Mouse (Mus musculus) spleen, postnatal 36 days (tissue): ENCODE results near the gene Itga8.
A peak's percentile ranks its signal among the peaks of the same experiment; 100 is the strongest.

Experiments used
- DNase-seq, 2 experiments: peaks; one replicate each; pipeline ENCODE4 v3.0.0; 2022; ENCODE audit warnings: low spot score in 2 of 2, mixed read lengths in 1 of 2

The Itga8 gene

GRCm38 (mm10) chr2:12198214-12198613, 103.5 kb downstream of the Itga8 start:
- DNase-seq, result no peak

GRCm38 (mm10) chr2:12197711-12198110, 104.0 kb downstream of the Itga8 start:
- no peak for DNase-seq

GRCm38 (mm10) chr2:12189026-12189425, 112.7 kb downstream of the Itga8 start:
- DNase-seq, result no peak

DNA sequence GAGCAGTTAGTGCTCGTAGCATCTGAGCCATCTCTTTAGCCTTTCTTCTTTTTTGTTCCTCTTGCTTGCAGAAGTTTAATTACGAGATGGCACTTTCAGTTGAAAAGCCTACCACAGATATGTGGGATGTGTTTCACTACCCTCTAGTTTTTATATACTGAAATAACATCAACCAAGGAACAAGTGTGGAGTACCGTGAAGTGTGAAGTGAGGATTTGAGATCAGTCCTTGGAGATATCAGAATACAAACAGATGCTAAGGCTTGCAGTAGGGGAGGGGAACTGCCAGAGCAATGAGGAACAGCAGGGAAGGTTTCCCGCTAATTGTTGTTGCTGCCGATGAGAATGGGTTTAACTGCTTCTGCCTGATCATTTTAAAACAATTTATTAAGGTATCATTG, 114.1 kb downstream of the Itga8 start:
- DNase-seq, result no peak

DNA sequence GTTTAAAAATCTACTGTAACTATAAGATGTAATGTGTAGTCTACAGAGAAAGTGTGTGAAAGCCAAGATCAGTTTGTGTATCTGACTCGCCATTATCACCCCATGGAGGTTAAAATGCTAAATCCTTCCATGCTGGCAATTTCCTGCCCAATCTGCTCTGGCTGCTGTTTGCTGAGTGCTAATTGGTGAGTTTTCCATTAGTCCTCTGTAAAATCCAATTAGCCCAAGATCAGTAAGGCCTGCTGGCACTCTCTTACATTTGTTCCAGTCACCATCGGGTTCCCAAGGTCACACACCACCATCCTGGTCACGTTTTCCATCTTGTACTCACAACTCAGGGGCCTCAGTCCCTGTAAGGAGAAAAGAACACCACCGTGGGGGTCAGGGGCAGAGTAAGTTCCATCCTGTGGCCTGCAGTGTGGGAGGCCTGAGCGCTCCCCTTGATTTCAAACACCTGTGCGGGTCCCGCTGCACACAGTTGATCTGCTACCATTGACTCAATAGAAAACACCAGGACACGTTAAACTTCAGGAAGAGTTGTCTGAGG, 119.2 kb downstream of the Itga8 start:
- DNase-seq, result no peak

- DNase-seq, result no peak
Measured at GRCm38 (mm10) chr2:12180635-12181034, 121.1 kb downstream of the Itga8 start.

DNA sequence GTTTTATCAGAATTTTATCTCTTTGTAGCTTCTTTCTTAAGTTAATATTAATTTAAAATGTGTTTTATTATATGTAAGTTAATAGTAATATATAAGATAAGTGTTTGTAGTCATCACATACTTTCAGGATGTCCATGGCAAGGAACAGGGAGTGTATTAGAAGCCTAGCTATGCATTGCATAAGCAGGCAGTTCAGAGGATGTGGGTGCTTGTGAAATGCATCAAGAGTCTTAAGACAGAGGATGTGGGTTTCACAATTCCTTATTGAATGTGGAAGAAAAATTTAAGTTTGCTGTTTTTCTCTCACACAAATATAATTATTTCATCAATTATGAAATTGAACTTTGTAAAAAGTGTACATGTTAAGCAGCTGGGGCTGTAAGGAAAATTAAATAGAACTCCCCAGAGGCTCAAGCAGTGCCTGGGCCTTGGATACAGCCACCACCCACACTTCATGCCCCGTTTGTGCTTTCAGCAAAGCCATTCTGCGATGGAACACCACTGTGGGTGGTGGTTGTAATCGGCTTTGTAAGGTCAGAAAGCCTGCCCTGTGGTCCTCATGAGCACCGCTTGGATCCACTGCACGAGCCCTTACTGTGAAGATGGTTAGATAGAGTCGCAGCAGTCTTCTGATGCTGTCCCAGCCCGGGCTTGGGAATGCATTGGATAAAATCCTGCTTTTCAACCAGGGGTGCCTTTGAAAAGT, 126.8 kb downstream of the Itga8 start:
- DNase-seq, result peak in 1 of 2 experiments; percentile 9

DNA sequence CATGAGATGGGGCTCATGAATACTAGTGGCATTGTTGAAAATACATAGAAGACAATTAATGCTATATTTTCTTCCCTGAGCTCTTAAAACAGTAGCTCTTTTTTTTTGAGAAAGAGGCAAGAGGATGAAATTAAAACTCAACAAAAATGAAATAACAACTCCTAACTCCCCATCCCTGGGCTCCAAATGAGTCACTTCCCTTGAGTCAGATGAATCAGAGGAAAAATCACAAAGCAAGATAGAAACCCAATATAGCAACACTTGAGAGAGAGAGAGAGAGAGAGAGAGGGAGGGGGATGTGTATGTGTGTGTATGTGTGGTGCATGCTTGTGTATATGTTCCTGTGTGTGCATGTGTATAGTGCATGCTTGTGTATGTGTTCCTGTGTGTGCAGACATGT, 131.5 kb downstream of the Itga8 start:
- no peak for DNase-seq

DNA sequence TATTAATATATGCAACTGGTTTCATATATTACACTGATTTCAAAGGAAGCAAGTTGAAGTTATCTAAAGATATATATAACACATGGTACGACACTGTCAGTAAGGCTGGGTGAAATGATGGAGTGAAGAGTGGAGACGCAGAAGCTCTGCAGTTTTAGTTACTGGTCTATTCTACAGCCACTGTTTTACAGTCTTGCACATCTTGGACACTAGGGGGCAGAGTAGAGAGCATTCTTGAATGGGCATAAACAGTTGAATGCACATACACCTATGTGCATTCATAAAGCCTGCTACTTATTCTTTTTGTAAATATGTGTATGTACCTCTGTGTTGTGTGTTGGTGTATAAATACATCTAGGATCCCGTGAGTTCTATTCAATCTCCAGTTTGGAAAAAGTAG, 141.2 kb downstream of the Itga8 start:
- DNase-seq, result peak in 1 of 2 experiments; percentile 25

- no peak for DNase-seq
Measured at GRCm38 (mm10) chr2:12157001-12157400, 144.7 kb downstream of the Itga8 start.

- DNase-seq, result no peak
Measured at GRCm38 (mm10) chr2:12156401-12156800, 145.3 kb downstream of the Itga8 start.

GRCm38 (mm10) chr2:12154676-12155075, 147.0 kb downstream of the Itga8 start:
- DNase-seq, result no peak

- no peak for DNase-seq
Measured at GRCm38 (mm10) chr2:12153551-12153950, 148.2 kb downstream of the Itga8 start.

DNA sequence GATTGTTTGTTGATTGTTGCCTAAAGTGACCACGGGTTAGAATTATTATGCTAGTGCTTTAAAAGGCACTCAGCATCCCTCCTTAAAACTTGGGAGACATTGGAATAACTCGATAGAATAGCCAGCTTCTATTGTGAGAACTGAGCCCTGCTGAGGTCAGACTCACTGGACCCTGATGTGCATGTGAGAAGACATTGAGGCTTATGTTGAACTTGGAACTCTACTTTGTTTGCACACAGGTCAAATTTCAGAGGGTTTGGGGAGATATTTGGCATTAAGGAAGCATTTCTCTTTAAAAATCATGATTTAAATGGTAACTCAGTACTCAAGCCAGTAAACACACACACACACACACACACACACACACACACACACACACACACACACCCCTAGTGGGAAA, 153.8 kb downstream of the Itga8 start:
- DNase-seq, result no peak

GRCm38 (mm10) chr2:12146612-12147011, 155.1 kb downstream of the Itga8 start:
- DNase-seq, result no peak

DNA sequence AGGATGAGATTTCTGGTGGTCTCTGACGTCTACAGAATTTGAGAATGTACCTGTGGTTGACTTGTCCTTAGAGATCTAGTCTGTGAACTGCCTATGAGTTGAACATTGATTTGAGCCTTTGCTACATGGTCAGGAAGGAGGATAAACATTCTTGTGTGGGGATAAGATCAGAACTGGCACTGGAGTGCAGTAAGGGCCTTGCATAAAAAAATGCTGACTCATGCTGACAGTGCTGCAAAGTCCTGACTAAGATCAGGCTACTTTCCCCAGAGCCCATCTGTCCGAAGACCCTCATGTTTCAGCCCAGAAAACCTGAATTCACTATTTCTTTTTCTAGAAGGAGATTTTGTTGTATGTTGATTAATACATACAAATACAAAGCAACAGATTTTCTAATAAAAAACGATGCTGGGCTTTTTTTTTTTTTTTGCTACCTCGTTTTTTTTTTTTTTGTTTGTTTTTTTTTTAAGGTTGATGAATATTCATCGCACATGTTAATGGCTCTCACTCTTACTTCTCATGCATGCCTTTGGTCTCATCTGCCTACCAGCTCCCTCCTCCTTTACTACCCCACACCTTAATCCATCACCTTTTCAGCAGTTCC, 162.9 kb downstream of the Itga8 start:
- no peak for DNase-seq

GRCm38 (mm10) chr2:12126580-12126979, 175.1 kb downstream of the Itga8 start:
- DNase-seq, result no peak

- DNase-seq, result no peak
Measured at GRCm38 (mm10) chr2:12115479-12115878, 186.2 kb downstream of the Itga8 start.

GRCm38 (mm10) chr2:12109306-12109705, 192.4 kb downstream of the Itga8 start:
- no peak for DNase-seq

- DNase-seq, result no peak
Measured at GRCm38 (mm10) chr2:12108306-12108705, 193.4 kb downstream of the Itga8 start.

DNA sequence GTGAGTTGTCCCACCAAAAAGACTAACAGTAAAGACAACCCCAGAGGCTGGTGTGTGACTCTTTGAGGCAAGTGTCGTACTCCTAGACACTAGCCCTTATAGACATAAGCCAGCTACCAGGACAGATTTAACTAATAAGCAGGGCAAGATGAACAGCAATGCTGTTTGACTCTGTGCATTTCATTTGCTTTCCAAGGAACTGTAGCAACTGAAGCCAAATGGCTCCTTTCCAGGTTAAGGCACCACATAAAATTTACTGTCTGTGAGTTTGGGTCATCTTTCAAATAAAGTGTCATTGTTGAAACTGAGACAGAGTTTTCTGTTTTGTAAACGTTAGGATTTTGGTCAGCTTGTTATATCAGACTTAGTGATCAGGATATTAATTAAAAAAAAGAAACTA, 194.5 kb downstream of the Itga8 start:
- DNase-seq, result no peak

- no peak for DNase-seq
Measured at GRCm38 (mm10) chr2:12103183-12103582, 198.5 kb downstream of the Itga8 start.
